Mouse (Mus musculus): ENCODE results near the gene Apoc2. TPM values are rescaled to one million over a fixed set of nuclear protein-coding genes. Genes with fewer than 3 reads are reported as not detected.

The Apoc2 gene
- total and polyA plus RNA-seq, 3 experiments, result 0.47 TPM; not detected in 2

- no peak for DNase-seq
- Histone ChIP-seq H3K79me2 (replicated peaks; ENCODE audit: control insufficient read depth, insufficient read depth, low read length) (no peaks in the 10 kb centered on the region), H3K4me1 (ENCODE audit: control insufficient read depth, insufficient read depth, low read length) (peaks cover 2% of the 10 kb centered on the region), H3K36me3 (ENCODE audit: control insufficient read depth, insufficient read depth, low read length) (no peaks in the 10 kb centered on the region), H3K27ac (no peak overlapping the region), H3K9ac (ENCODE audit: low read depth, low read length) (no peak overlapping the region), H3K4me3 (no peak overlapping the region), H3K27me3 (ENCODE audit: control insufficient read depth, insufficient read depth, low read length) (no peaks in the 10 kb centered on the region)
- intact Hi-C loops (cut with DNase I), result loop anchor here (1.0 kb wide), 1 partner anchor 44 kb away; no protein-coding TSS in a partner anchor
- TF ChIP-seq EP300 (IDR thresholded peaks at IDR 0.05; ENCODE audit: insufficient read depth, low read depth, low read length) (no peak), POLR2A (IDR thresholded peaks at IDR 0.05; ENCODE audit: insufficient read depth, low read depth, low read length) (no peak), CTCF (IDR thresholded peaks at IDR 0.05) (no peak)
- 88% methylated on average over 9 of the region's 9 CpGs for WGBS
Measured at GRCm38 (mm10) chr7:19713598-19713997, 35.9 kb upstream of the Apoc2 start.

GRCm38 (mm10) chr7:19713196-19713595 is 35.5 kb upstream of the Apoc2 start:
- H3K79me2 ChIP-seq (replicated peaks; ENCODE audit: control insufficient read depth, insufficient read depth, low read length), result no peaks in the 10 kb centered on the region
- no peak overlapping the region for H3K27ac ChIP-seq
- intact Hi-C loops (cut with DNase I), result loop anchor here (1.0 kb wide), 1 partner anchor 44 kb away; no protein-coding TSS in a partner anchor
- H3K4me3 ChIP-seq, result no peak overlapping the region
- H3K27me3 ChIP-seq (ENCODE audit: control insufficient read depth, insufficient read depth, low read length), result no peaks in the 10 kb centered on the region
- TF ChIP-seq CTCF (IDR thresholded peaks at IDR 0.05) (peak; percentile 67), EP300 (IDR thresholded peaks at IDR 0.05; ENCODE audit: insufficient read depth, low read depth, low read length) (no peak)
- WGBS, result 36% methylated on average over 4 of the region's 4 CpGs
- no peaks in the 10 kb centered on the region for H3K36me3 ChIP-seq (ENCODE audit: control insufficient read depth, insufficient read depth, low read length)
- no peak overlapping the region for H3K9ac ChIP-seq (ENCODE audit: low read depth, low read length)
- no peak for DNase-seq
- peaks cover 2% of the 10 kb centered on the region for H3K4me1 ChIP-seq (ENCODE audit: control insufficient read depth, insufficient read depth, low read length)

- Histone ChIP-seq H3K79me2 (replicated peaks; ENCODE audit: control insufficient read depth, insufficient read depth, low read length) (no peaks in the 10 kb centered on the region), H3K4me3 (no peak overlapping the region), H3K27ac (no peak overlapping the region), H3K27me3 (ENCODE audit: control insufficient read depth, insufficient read depth, low read length) (no peaks in the 10 kb centered on the region), H3K36me3 (ENCODE audit: control insufficient read depth, insufficient read depth, low read length) (no peaks in the 10 kb centered on the region), H3K4me1 (ENCODE audit: control insufficient read depth, insufficient read depth, low read length) (peaks cover 2% of the 10 kb centered on the region), H3K9ac (ENCODE audit: low read depth, low read length) (no peak overlapping the region)
- intact Hi-C loops (cut with DNase I), result no loop called here
- 57% methylated on average over 4 of the region's 4 CpGs for WGBS
- no peak for DNase-seq
- TF ChIP-seq CTCF (IDR thresholded peaks at IDR 0.05) (peak; percentile 68), POLR2A (IDR thresholded peaks at IDR 0.05; ENCODE audit: insufficient read depth, low read depth, low read length) (no peak), EP300 (IDR thresholded peaks at IDR 0.05; ENCODE audit: insufficient read depth, low read depth, low read length) (no peak)
Measured at GRCm38 (mm10) chr7:19712414-19712813, 34.7 kb upstream of the Apoc2 start.

GRCm38 (mm10) chr7:19710650-19711049 is 32.9 kb upstream of the Apoc2 start:
- H3K27ac ChIP-seq, result no peak overlapping the region
- TF ChIP-seq POLR2A (IDR thresholded peaks at IDR 0.05; ENCODE audit: insufficient read depth, low read depth, low read length) (no peak), EP300 (IDR thresholded peaks at IDR 0.05; ENCODE audit: insufficient read depth, low read depth, low read length) (no peak), CTCF (IDR thresholded peaks at IDR 0.05) (no peak)
- H3K79me2 ChIP-seq (replicated peaks; ENCODE audit: control insufficient read depth, insufficient read depth, low read length), result no peaks in the 10 kb centered on the region
- intact Hi-C loops (cut with DNase I), result no loop called here
- no peaks in the 10 kb centered on the region for H3K27me3 ChIP-seq (ENCODE audit: control insufficient read depth, insufficient read depth, low read length)
- no peak overlapping the region for H3K9ac ChIP-seq (ENCODE audit: low read depth, low read length)
- WGBS, result 90% methylated on average over 10 of the region's 10 CpGs
- peaks cover 2% of the 10 kb centered on the region for H3K4me1 ChIP-seq (ENCODE audit: control insufficient read depth, insufficient read depth, low read length)
- H3K36me3 ChIP-seq (ENCODE audit: control insufficient read depth, insufficient read depth, low read length), result no peaks in the 10 kb centered on the region
- no peak for DNase-seq
- no peak overlapping the region for H3K4me3 ChIP-seq

GRCm38 (mm10) chr7:19705271-19705670 is 27.5 kb upstream of the Apoc2 start:
- TF ChIP-seq POLR2A (IDR thresholded peaks at IDR 0.05; ENCODE audit: insufficient read depth, low read depth, low read length) (no peak), CTCF (IDR thresholded peaks at IDR 0.05) (no peak), EP300 (IDR thresholded peaks at IDR 0.05; ENCODE audit: insufficient read depth, low read depth, low read length) (no peak)
- H3K36me3 ChIP-seq (ENCODE audit: control insufficient read depth, insufficient read depth, low read length), result no peaks in the 10 kb centered on the region; the same call in 1 of the 2 replicates
- intact Hi-C loops (cut with DNase I), result loop anchor here (10.0 kb wide), 1 partner anchor 110 kb away; no protein-coding TSS in a partner anchor

GRCm38 (mm10) chr7:19704475-19704874 is 26.7 kb upstream of the Apoc2 start:
- no peak overlapping the region for H3K9ac ChIP-seq (ENCODE audit: low read depth, low read length)
- H3K4me3 ChIP-seq, result no peak overlapping the region
- H3K27ac ChIP-seq, result no peak overlapping the region
- TF ChIP-seq POLR2A (IDR thresholded peaks at IDR 0.05; ENCODE audit: insufficient read depth, low read depth, low read length), result no peak
- no peak for TF ChIP-seq CTCF (IDR thresholded peaks at IDR 0.05)
- no peak for TF ChIP-seq EP300 (IDR thresholded peaks at IDR 0.05; ENCODE audit: insufficient read depth, low read depth, low read length)
- 91% methylated on average over 4 of the region's 4 CpGs for WGBS
- no peak for DNase-seq
- no peaks in the 10 kb centered on the region for H3K27me3 ChIP-seq (ENCODE audit: control insufficient read depth, insufficient read depth, low read length)
- intact Hi-C loops (cut with DNase I), result loop anchor here (5.0 to 10.0 kb wide), 2 partner anchors 110 to 302 kb away; partner anchors contain the start of genes Ckm and Klc3
- H3K79me2 ChIP-seq (replicated peaks; ENCODE audit: control insufficient read depth, insufficient read depth, low read length), result no peaks in the 10 kb centered on the region
- peaks cover 13% of the 10 kb centered on the region for H3K4me1 ChIP-seq (ENCODE audit: control insufficient read depth, insufficient read depth, low read length)
- H3K36me3 ChIP-seq (ENCODE audit: control insufficient read depth, insufficient read depth, low read length), result no peaks in the 10 kb centered on the region; the same call in 1 of the 2 replicates

More at GRCm38 (mm10) chr7:19705271-19705670, 27.5 kb upstream of the Apoc2 start:
- Histone ChIP-seq H3K27ac (no peak overlapping the region), H3K4me3 (no peak overlapping the region), H3K9ac (ENCODE audit: low read depth, low read length) (no peak overlapping the region), H3K4me1 (ENCODE audit: control insufficient read depth, insufficient read depth, low read length) (peaks cover 9% of the 10 kb centered on the region), H3K27me3 (ENCODE audit: control insufficient read depth, insufficient read depth, low read length) (no peaks in the 10 kb centered on the region), H3K79me2 (replicated peaks; ENCODE audit: control insufficient read depth, insufficient read depth, low read length) (no peaks in the 10 kb centered on the region)
- no peak for DNase-seq
- 93% methylated on average over 7 of the region's 7 CpGs for WGBS

Data from heart, adult 2 months (tissue).